Mouse (Mus musculus): ENCODE measurements at regions not wholly inside any gene's neighbourhood (a gene's known extent, or its start where the extent isn't known, plus 50 kb on each side); places are given as distances from the start of the nearest gene placed in this dataset.

DNA sequence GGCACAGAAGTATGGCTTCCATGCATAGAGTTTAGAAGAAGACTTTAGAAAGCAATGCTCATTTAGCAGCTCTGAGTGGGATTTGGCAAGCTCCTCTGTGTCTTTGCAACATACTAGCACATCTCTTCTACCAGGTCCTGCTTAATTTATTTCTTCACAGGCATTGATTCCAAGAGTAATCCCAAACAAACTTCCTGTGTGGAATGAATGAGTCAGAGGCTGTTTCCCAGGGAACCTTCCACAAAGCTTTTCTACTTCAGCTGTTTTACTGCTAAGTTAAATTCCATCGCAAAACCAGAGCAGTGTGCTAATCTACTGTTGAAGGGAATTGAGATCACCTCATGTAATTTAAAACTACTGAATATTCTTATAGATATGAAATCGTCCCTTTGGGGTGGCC, 193.7 kb upstream of the Sorcs1 start:
- Histone ChIP-seq H3K9ac (replicated peaks) (no peak overlapping the region), H3K4me2 (replicated peaks) (no peak overlapping the region), H3K4me1 (no peaks in the 10 kb centered on the region), H3K4me3 (no peak overlapping the region), H3K27me3 (no peaks in the 10 kb centered on the region), H3K9me3 (no peaks in the 10 kb centered on the region), H3K27ac (replicated peaks) (no peak overlapping the region), H3K36me3 (no peaks in the 10 kb centered on the region)
- ATAC-seq (replicated peaks) = no peak
- 51% methylated on average over 2 of the region's 2 CpGs for WGBS

DNA sequence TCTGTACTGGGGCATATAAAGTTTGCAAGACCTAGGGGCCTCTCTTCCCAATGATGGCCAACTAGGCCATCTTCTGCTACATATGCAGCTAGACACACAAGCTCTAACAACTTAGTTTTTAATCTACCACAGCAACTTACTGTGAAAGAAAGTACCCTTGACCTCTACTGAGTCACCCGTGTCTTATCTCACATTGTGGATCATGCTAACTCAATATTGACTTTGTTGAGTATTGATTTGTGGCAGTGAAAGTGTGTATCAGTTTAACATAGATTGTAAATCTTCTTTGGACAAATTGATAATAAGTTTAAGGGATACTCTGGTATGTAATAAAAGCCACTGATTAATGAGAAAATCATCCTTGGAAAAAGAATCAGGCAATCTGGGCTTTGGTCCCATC, 176.4 kb upstream of the Sorcs1 start:
- ATAC-seq (replicated peaks) = no peak
- H3K4me1 ChIP-seq = no peaks in the 10 kb centered on the region
- no peak overlapping the region for H3K27ac ChIP-seq (replicated peaks)
- H3K36me3 ChIP-seq = no peaks in the 10 kb centered on the region
- H3K4me3 ChIP-seq = no peak overlapping the region
- WGBS = 97% methylated on average over 1 of the region's 1 CpGs
- no peak overlapping the region for H3K9ac ChIP-seq (replicated peaks)
- no peaks in the 10 kb centered on the region for H3K27me3 ChIP-seq
- no peak overlapping the region for H3K4me2 ChIP-seq (replicated peaks)
- H3K9me3 ChIP-seq = no peaks in the 10 kb centered on the region

DNA sequence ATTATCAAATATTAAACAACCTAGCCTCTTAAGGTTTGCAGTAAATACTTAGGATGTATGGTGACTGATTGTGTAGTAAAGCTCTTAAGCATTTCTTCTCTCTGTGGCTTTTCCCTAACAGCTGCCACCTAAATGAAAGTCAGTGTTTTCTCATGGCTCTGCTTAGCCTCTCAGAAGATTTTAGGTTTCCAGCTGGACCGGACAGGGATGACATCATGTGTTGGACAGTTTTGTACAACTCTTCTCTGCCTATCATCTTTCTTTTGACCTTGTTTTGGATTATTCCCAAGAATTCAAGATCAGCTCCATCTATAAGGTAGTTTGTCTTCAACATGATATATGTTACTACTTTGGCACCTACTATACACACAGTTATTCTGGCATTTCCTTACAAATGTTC, 162.1 kb upstream of the Sorcs1 start:
- H3K4me3 ChIP-seq = no peak overlapping the region
- 100% methylated on average over 1 of the region's 1 CpGs for WGBS
- H3K27ac ChIP-seq (replicated peaks) = no peak overlapping the region
- no peaks in the 10 kb centered on the region for H3K4me1 ChIP-seq
- ATAC-seq (replicated peaks) = no peak
- H3K9ac ChIP-seq (replicated peaks) = no peak overlapping the region
- H3K9me3 ChIP-seq = no peaks in the 10 kb centered on the region
- no peaks in the 10 kb centered on the region for H3K36me3 ChIP-seq
- no peak overlapping the region for H3K4me2 ChIP-seq (replicated peaks)
- H3K27me3 ChIP-seq = no peaks in the 10 kb centered on the region

All from forebrain, embryonic 15.5 days (tissue).